Mouse (Mus musculus) layer of hippocampus, adult 8-10 months (tissue): ENCODE results near the gene Aff3. TPM values are rescaled to one million over a fixed set of nuclear protein-coding genes. Genes with fewer than 3 reads are reported as not detected.

Experiments
- DNase-seq, 2 experiments: peaks; one replicate each; pipeline ENCODE4 v3.0.0; 2022; ENCODE audit warnings: low spot score in 2 of 2
- total RNA-seq, 4 experiments: library from RNA; stranded (reverse); gene quantifications; 2 replicates each; pipeline ENCODE4 v1.2.4; 2022

The Aff3 gene
- total RNA-seq, 4 experiments from 2014 or later: 101 to 141 (median 116) TPM

- DNase-seq: peak; percentile 25 to 40
These were observed 330.5 kb downstream of the Aff3 start for GRCm38 (mm10) chr1:38334206-38334605.

- DNase-seq: no peak
These were observed 331.8 kb downstream of the Aff3 start for GRCm38 (mm10) chr1:38332919-38333318.

GRCm38 (mm10) chr1:38324206-38324605 is 340.5 kb downstream of the Aff3 start:
- peak in 1 of 2 experiments; percentile 18 for DNase-seq

GRCm38 (mm10) chr1:38321861-38322260 is 342.9 kb downstream of the Aff3 start:
- no peak for DNase-seq

- no peak for DNase-seq
These were observed 343.8 kb downstream of the Aff3 start for GRCm38 (mm10) chr1:38320971-38321305.

GRCm38 (mm10) chr1:38320126-38320970 is 344.4 kb downstream of the Aff3 start:
- no peak for DNase-seq

- DNase-seq: no peak
These were observed 346.1 kb downstream of the Aff3 start for GRCm38 (mm10) chr1:38318614-38319013.

GRCm38 (mm10) chr1:38315992-38316391 is 348.8 kb downstream of the Aff3 start:
- no peak for DNase-seq

DNA sequence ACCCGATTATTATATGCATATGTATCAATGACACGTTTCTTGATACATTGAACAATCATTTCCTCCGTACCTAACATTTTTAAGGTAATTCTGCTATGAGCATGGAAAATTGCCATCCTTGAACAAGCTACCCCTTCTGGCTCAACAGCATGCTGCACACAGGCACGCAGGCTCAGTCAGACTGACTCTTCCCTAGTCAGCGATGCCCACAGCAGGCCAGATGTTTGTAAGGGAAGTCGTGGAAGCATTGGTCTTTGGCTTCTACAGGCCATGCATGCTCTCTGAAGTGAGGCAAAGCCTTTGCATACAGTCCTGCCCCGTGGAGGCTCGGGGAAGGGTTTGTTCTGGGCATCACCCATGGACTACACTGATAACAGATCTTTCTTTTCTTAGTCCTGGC is 354.3 kb downstream of the Aff3 start:
- no peak for DNase-seq

DNA sequence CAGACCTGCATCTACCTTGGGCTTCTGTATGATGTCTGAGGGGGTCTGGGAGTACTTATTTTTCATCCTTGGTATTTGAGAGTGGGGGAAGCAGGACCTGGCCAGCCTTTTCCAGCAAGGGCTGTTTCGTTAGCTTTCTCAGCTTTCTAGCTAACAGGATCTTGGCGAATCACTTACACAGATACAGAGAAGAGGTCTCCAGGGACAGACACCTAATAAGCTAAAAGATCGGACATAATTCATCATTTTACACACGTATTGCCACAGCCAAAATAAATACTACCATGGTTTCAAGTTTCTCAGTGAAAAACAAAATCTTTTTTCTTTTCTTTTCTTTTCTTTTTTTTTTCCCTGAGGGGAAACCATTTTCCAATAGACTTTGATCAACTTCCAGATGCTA is 354.7 kb downstream of the Aff3 start:
- no peak for DNase-seq

- no peak for DNase-seq
These were observed 355.4 kb downstream of the Aff3 start for GRCm38 (mm10) chr1:38309341-38309740.

GRCm38 (mm10) chr1:38308705-38308996 is 356.1 kb downstream of the Aff3 start:
- DNase-seq: no peak

DNA sequence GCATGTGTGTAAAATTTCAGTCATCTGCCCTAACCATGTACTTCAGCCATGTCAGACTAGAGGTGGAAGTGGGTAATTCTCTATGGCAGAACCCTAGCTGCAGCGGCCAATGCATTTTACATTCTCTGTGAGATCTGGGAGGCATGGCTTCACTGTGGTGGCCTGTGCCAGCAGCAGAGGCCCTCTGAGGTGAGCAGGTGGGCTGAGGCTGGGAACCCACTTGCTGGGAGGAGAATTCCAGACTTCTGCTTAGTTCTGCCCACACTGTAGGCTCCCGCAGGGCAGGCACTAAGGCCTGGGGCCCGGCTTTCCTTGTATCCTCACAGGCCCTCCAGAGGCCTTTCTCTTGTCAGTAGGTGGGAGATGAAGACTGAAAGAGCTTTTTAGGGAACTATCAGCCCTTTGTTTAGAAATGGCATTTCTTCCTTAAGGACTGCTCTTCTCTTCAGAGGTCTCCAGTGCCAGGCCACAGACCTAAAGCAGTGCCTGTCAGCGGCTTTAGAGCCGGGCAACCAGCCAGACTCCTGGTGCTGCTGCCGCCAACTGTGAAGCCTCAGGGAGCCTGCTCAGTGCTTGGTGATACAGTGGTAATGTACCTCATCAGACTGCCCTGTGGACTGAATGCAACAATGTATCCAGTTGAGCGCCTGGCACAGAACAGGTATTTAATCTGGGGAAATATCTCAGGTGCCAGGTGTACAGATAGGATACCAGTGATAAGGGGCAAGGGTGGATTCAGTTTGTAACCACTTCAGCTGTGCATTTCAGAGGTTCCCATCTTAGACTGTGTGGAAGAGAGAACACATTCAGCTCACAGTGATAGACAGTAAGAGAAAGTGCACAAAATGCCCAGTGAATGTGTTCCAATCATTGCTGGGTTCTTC is 356.7 kb downstream of the Aff3 start:
- no peak for DNase-seq

- no peak for DNase-seq
These were observed 357.5 kb downstream of the Aff3 start for GRCm38 (mm10) chr1:38307234-38307633.

DNA sequence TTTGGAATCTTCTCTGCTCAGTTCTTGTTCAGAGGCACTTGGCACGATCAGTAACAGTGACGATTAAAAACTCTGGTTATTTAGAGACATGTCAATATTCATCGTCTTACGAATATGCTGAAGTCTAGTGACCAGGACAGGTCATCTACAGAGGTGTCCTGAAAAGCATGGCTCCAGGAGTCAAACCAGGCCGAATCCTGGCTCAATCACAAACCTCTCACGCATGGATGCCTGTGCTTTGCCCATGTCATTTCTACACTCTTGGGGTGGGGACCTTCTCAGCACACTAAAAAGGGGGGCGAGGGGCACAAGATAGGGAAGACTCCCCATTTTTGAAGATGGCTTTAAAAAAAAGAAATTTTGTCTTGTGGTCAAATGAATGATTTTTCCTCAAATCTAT is 358.6 kb downstream of the Aff3 start:
- DNase-seq: no peak

- no peak for DNase-seq
These were observed 360.4 kb downstream of the Aff3 start for GRCm38 (mm10) chr1:38304376-38304775.

DNA sequence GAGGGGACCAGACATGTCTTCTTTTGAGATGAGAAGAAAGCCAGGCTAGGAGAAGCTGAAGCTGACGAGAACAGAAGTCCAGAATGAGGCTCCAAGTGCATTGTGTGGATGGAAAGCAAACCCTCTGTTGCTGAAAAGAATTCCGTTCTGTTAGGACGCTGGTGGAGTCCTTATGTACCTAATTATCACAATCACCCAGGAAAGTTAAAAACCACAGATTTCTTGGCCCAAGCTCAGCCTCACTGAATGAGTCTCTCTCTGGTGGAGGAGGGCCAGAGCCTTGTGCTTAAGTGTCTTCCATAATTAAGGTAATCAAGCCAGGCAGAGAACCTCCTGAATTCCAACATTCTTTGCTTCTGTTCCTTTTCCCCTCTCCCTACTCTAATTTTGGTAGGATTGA is 366.5 kb downstream of the Aff3 start:
- DNase-seq: no peak

DNA sequence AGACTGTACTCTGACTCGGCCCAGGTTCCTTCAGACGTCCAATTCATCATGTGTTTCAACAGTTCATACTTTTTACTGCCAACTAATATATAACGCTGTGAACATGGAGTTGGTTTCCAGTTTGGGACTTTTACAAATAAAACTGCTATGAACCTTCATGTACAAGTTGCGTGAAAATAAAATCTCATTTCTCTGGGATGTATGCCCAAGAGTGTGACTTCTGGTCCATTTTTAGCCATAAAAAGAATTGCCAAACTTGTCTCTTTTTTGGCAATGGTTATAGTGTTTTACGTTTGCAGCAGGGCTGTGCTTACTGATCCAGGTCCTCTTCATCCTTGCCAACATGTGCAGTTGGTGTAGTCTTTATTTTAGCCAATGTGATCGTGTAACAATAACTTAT is 369.8 kb downstream of the Aff3 start:
- no peak for DNase-seq

DNA sequence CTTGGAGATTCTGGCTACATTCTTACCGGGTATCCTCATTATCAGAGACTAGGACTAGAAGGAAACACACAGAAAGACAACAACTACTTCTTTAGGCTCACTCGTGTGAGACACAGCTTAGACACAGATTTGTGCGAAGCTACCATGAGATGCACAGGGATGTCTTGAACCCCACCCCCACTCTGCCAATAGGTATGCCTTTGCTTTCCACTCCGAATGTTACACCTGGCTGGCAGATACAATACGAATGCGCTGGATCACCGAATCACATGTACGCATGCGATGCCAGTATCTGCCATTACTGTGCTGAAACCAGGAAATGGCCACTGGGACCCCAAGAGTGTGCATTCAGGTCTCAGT is 370.4 kb downstream of the Aff3 start:
- no peak for DNase-seq

GRCm38 (mm10) chr1:38293671-38294335 is 371.0 kb downstream of the Aff3 start:
- DNase-seq: no peak

DNA sequence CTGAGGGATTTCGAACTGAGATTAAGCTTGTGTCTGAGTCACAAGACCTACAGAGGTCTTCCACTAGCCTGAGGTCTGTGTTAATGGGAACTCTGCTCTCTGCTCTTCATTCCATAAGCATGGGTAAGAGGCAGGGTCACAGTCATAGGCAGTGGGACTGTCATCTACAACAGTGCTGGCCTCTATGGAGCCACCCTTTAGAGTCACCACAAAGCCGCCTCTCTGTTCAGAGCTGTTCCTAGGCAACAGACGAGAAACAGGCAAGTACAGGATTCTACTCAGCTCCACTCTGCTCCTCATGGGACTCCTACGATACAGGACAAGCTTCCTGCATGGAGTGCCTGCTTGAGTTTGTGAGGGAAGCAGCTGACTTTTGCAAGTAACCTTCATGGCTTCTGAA is 371.9 kb downstream of the Aff3 start:
- no peak for DNase-seq

DNA sequence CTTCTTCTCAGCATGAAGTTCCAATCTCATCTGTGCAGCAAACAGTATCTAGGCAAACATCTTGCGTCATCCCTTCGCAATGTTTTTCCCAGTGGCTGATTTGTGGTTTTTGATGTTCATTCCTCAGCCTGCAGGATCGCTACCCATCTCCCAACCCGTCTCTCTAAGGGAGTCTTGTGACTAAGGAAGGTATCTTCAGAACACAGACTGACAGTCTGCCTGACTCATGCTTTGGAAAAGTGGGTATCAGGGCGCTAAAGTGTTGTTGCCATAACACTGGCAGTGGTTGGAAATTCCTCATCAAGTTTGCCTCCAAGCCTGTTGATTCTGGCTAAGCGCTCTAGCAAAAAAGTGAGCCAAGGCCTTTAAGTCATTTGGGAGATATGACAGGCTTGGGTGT is 372.8 kb downstream of the Aff3 start:
- DNase-seq: no peak
